Mouse (Mus musculus): ENCODE data around the gene Olfr545.

DNA sequence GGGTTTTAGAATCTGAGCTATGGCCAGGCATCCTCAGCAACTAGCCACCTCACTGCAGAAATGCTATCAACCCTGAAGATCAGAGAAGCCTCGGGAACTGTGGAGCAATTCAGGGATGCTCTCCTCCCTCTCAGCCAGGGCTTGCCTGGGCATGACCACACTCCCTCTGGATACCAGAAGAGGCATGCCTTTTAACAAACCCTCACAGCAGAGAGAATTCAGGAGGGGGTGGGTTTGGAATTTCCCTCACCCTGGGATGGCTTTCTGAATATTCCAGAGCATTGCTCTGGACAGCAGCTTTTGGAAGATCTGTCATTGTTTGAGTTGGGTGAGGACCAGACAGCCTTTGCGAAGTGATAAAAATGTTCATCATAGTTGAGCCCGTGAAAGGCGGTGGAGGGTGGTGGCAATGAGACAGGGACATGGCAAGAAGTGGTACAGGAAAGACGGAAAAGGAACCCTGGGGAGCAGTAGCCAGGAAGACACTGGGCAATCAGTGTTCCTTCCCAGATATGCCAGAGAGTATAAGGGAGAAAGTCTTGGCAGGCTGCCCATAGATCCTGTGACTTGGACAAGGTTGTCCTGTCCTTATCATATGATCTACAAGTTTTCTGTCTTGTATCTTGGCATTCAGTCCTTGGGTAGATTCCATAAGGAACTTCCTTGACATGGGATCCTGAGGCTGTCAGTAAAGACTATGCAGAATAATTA is 19.9 kb downstream of the Olfr545 start:
- TF ChIP-seq CTCF (IDR thresholded peaks at IDR 0.05; ENCODE audit: extremely low read depth, insufficient read depth, insufficient read length, insufficient replicate concordance): no peak
- TF ChIP-seq POLR2A (IDR thresholded peaks at IDR 0.05; ENCODE audit: low read depth, low read length): no peak

All from spleen, adult 2 months (tissue).